Mouse (Mus musculus) thymus, postnatal 36 days (tissue): ENCODE data around the gene Rundc3b.
A peak's percentile ranks its signal among the peaks of the same experiment; 100 is the strongest.

ENCODE experiments used
- DNase-seq, 2 experiments: peaks; one replicate each; pipeline ENCODE4 v3.0.0; 2022; ENCODE audit warnings: mixed read lengths in 2 of 2

The Rundc3b gene

GRCm38 (mm10) chr5:8622596-8623231 lies at the start of gene Rundc3b:
Gene Rundc3b, minus strand, starts transcription at chr5:8622952.
- peak; percentile 94 to 95 for DNase-seq

- DNase-seq = no peak
Measured at GRCm38 (mm10) chr5:8669606-8670005, 46.9 kb upstream of the Rundc3b start.

- no peak for DNase-seq
Measured at GRCm38 (mm10) chr5:8667758-8668474, 45.2 kb upstream of the Rundc3b start.

- DNase-seq = no peak
Measured at GRCm38 (mm10) chr5:8664678-8665077, 41.9 kb upstream of the Rundc3b start.

GRCm38 (mm10) chr5:8660738-8661151 lies 38.0 kb upstream of the Rundc3b start:
- no peak for DNase-seq

- peak; percentile 11 to 26 for DNase-seq
Measured at GRCm38 (mm10) chr5:8659911-8660737, 37.4 kb upstream of the Rundc3b start, which contains the start of gene Abcb1a. Gene Abcb1a, plus strand, starts transcription at chr5:8660077.

- no peak for DNase-seq
Measured at GRCm38 (mm10) chr5:8652085-8652484, 29.3 kb upstream of the Rundc3b start.

GRCm38 (mm10) chr5:8648774-8649173 lies 26.0 kb upstream of the Rundc3b start:
- DNase-seq = no peak

- DNase-seq = no peak
Measured at GRCm38 (mm10) chr5:8648300-8648699, 25.5 kb upstream of the Rundc3b start.

- no peak for DNase-seq
Measured at GRCm38 (mm10) chr5:8634489-8634975, 11.8 kb upstream of the Rundc3b start.

- DNase-seq = no peak
Measured at GRCm38 (mm10) chr5:8632901-8633300, 10.1 kb upstream of the Rundc3b start.

- DNase-seq = peak; percentile 44 to 61
Measured at GRCm38 (mm10) chr5:8622071-8622595, 619 bp downstream of the Rundc3b start.

GRCm38 (mm10) chr5:8571118-8571517 lies 51.6 kb downstream of the Rundc3b start:
- no peak for DNase-seq

GRCm38 (mm10) chr5:8566867-8567266 lies 55.9 kb downstream of the Rundc3b start:
- no peak for DNase-seq

- DNase-seq = no peak
Measured at GRCm38 (mm10) chr5:8544512-8544911, 78.2 kb downstream of the Rundc3b start.

GRCm38 (mm10) chr5:8542631-8543207 lies 80.0 kb downstream of the Rundc3b start:
- DNase-seq = no peak

GRCm38 (mm10) chr5:8541120-8542117 lies 81.3 kb downstream of the Rundc3b start:
- DNase-seq = no peak

GRCm38 (mm10) chr5:8519006-8519405 lies 103.7 kb downstream of the Rundc3b start:
- no peak for DNase-seq

GRCm38 (mm10) chr5:8491778-8492177 lies 131.0 kb downstream of the Rundc3b start:
- DNase-seq = no peak

- no peak for DNase-seq
Measured at GRCm38 (mm10) chr5:8489471-8490110, 133.2 kb downstream of the Rundc3b start.
